Mouse (Mus musculus): ENCODE data around the gene Ttc21b. TPM values are rescaled to one million over a fixed set of nuclear protein-coding genes. Genes with fewer than 3 reads are reported as not detected.

Gene Ttc21b
- polyA plus RNA-seq, 1 experiment, result not detected

- TF ChIP-seq GATA1 (IDR thresholded peaks at IDR 0.05; ENCODE audit: low read length), result no peak
Observed at GRCm38 (mm10) chr2:66140246-66140645, 116.2 kb downstream of the Ttc21b start.

Other genes with a start within 250 kb of the Ttc21b start
- gene Galnt3, start 131.6 kb downstream of the Ttc21b start, polyA plus RNA-seq (2012), result not detected in 2 replicates
- not detected in 2 replicates for gene Scn1a, start 184.2 kb upstream of the Ttc21b start, polyA plus RNA-seq (2012)